Mouse (Mus musculus): ENCODE results near the gene Glyatl3.

Gene Glyatl3

DNA sequence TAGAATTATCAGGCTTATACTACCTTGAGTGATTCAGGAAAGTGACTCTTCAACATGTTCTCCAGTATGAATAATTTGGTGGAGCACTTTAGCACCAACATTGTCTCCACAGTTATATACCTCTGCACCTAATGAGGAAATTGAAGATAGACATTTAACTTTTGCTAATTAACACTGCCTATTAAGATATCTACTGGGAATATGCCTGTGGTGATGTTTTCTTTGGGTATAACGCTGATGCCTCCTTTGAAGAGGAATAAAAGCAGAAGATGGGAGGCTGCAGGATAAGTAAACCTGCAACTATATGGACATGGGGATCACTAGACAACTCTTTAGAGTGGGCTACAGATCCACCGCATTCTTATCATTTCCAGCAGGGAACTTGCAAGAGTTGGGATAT is at the start of gene Glyatl3:
TSS of gene Glyatl3 (minus strand) at position 101 of the 400 bp plus-strand sequence.
- no peak for DNase-seq (ENCODE audit: low read depth)

DNA sequence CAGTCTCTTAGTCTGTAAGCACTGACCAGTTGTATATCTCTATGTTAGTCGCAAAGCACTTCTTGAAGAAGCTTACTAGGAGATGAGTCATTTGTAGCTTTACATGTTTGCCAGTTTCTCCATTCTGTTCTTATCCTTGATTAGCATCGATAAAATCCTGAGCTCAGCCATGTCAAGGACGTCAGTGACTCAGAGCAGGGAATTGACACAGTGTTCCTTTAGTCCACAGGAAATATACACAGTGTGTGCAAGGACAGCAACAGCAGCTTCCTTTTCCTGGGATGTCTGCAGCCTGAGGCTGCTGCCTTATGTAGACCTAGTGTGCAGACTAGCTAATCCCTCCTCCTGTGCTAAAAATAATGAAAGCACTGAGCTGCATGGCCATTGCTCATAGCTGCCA is 34.4 kb upstream of the Glyatl3 start:
- DNase-seq (ENCODE audit: low read depth): peak; percentile 22

DNA sequence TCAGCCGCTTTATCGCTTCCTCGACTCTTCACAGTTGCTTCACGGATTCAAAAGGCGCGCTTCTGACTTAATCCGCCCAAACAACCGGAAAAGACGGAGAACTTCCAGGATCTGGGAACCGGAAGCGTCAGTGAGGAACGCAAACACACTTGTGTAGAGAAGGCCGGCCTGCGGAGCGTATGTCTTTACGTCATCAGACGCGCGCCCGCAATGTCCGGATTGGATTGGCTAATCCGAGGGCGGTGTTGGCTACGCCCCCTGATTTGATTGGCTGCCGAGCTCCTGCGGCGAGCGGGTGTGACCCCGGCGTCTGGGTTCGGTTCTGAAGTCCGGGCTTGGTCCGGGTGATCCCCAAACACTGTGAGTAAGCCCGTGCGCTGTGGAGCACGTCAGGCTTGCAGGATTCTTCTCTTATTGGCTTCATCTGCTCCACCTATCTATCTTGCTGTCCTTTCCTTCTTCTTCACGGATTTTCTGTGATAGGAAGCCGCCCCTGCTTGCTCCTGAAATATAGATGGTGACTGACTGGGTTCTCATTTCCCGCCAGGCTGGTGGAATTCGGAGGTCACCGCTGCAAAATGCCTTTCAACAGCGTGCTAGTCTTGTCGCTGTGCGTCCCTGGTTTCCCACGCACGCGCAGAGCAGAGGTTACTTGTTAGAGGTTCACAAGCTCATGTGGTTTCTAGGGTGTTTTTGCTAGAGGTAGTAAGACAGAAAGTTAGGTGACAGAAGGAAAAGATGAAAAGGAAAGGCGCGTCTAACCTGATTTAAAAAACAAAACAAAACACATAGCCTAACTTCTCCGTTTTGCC is 20.5 kb upstream of the Glyatl3 start, which contains the start of the genes Mut and Cenpq:
TSS of gene Mut (plus strand) at position 266 of the 812 bp plus-strand sequence.
TSS of gene Cenpq (minus strand) at position 628 of the 812 bp plus-strand sequence.
- DNase-seq (ENCODE audit: low read depth): peak; percentile 99

DNA sequence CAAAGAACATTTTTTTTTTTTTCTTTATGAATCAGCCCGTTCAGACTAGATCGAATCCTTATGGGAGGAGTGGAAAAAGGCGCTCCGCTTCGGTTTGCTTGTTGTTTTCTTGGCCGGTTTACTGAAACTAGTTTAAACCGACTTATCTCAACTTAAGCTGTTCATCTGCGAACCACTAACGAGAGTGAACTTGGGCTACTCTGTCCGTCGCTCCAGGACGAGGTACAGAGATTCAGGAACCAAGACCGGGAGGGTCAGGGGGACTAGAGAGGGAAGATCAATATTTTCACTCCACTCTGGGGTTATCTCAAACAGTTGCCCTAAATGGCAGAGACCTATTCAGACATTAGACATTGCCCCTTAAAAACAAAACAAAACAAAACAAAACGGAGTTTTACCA is 19.8 kb upstream of the Glyatl3 start:
- DNase-seq (ENCODE audit: low read depth): no peak

DNA sequence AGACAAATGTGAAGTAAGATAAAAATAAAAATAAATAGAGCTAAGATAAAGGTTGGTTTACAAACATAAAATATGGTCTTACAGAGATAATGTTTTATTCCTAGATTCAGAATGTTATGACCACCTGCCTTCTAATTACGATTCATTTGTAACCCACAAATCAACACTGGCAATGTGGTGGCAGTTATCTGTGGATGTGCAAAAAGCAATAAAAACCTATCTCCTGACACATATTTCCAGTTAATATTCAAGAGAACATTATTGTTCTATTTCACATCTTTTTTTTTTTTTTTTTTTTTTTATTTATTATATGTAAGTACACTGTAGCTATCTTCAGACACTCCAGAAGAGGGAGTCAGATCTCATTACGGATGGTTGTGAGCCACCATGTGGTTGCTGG is 1.3 kb upstream of the Glyatl3 start:
- DNase-seq (ENCODE audit: low read depth): no peak

DNA sequence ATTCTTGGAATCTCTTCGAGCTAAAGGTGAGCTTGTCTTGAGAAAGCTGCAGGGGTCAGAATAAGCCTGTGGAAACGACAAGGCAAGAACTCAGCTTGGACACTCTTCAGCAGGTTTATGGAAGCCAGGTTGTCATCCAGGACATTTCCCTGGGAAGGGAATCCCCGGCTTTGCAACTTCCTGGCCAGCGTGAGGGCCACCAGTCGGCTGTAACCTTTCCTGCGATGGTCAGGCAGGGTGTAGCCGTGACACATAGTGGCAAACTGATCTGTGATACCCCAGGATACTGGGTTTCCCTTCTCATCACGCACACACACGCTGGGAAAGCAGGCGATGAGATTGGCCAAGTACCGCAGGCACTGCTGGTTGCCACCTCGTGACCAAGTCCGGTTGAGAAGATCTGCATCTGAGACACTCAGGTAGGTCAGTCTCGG is 9.4 kb downstream of the Glyatl3 start:
- DNase-seq (ENCODE audit: low read depth): no peak

DNA sequence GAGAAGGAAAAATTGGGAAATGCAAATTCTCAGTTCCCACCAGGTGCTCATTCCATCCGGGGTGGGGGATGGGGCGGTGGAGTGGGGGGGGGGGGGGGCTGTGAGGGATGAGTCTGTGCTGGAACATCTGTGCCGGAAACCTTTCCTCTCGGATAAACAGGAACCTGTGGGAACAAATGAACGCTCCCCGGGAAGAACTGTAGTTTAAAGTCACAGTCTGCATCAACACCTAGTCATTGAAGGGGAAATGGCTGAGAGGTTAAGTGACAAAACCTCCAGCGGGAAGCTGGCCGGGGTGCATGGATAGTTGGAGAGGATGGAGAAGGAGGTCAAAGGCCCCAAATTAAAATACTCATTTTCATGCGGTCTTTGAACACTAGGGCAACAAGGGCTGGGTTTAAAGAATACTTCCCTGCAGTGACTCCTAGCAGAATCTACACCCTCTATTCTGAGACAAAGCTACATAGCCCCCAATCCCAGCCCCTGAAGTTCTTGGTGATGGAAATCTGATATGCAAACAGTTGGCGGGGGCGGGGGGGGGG is 10.0 kb downstream of the Glyatl3 start:
- DNase-seq (ENCODE audit: low read depth): no peak

DNA sequence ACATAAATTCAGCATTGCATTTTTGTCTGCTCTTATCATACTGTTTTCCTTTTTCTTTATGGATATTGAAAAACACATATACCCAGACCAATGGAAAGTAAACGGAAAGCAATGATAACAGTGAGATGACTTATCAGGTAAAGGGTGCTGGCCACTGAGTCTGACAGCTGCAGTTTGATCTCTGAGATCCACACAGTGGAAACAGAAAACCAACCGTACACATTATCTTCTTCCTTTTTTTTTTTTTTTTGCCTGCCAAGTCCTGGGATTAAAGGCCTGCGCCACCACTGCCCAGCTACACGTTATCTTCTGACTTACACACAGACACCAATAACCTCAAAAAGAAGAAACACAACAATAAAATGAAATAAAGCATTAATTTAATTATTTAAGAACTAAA is 10.8 kb downstream of the Glyatl3 start:
- DNase-seq (ENCODE audit: low read depth): no peak

DNA sequence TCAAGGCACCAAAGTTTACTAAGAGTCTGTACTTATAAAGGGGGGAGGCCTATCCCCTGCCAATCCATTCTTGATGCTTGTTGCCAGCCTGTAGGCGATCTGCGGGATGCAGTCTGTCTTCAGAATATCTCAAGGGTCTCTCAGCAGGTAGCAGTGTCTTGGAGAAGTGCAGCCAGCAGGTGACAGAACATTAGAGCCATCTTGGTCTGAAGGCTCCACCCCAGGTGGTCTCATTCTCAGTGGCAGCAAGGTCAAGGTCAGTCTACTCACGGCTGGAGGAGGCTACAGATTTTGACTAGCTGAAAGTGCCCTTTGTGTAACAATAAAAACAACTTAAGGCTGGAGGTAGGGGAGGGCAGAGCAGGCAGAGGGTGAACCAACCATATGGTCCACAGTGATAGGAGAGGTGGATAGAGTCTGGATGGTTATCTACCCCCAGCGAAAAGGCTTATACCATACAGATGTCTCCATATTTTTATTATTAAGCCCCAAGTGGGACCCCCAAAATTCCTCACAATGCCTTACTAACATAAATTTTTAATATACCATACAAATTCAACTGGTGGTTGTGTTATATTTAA is 14.3 kb downstream of the Glyatl3 start:
- no peak for DNase-seq (ENCODE audit: low read depth)

DNA sequence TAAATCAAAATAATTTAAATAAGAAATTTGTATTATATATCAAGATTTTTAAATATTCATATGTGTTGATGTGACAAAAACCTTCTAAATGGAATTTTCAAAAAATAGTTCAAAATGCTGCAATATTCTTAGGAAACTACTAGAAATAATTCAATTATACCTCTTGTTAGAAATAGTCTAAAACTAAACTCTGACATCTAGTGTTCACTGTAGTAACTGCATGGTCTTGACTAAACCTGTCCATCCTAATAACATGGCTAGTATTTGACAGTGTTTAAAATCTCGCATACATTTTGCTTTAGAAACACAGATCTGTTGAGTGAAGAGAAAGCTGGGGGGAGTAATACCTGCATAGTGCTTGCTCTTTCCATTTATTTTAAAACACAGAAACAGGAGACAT is 17.3 kb downstream of the Glyatl3 start:
- DNase-seq (ENCODE audit: low read depth): peak; percentile 88

DNA sequence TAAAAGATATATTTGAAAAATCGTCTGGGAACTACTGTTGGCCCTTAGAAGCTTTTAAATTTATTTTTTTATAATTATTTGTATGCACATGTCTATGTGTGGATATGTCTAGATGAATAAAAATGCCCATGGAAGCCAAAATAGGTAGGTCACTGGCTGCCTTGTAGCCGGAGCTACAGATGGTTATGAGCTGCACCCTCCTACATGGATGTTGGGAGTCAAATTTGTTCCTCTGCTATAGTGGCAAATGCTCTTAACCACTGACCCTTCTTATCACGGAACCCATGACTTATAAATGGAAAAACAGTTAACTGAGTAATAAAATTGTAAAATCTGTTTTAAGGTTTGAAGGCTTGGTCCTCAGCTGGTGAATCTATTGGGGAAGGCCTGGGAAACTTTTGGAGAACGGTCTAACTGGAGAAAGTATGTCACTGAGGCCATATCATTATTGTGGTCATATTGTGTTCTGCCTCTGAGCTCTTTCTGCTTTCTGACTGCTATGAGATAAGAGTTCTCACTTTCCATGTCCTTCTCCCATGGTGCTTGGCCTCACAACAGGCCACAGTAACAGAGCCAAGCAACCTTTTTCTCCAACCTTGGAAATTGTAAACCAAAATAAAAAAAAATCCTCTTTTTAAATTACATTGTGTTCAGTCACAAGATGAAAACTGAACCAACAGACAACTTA is 26.2 kb downstream of the Glyatl3 start:
- no peak for DNase-seq (ENCODE audit: low read depth)

DNA sequence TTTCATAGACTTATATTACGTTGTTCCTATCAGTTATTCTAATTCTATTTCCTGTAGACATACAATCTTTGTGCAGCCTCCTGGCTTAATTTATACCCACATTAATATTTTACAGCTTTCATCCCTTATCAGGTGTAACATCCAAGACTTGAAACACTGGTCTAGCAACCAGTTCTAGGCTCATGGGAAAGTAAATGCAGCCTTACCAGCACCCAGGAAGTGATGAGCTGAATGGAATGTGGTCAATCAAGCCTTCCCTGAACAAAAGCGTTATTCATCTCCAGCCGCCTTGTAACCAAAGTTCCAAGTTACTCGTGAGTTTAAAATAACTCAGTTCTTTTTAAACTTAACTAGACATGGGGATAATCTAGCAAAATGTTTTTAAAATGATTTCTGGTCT is 29.0 kb downstream of the Glyatl3 start:
- DNase-seq (ENCODE audit: low read depth): no peak

DNA sequence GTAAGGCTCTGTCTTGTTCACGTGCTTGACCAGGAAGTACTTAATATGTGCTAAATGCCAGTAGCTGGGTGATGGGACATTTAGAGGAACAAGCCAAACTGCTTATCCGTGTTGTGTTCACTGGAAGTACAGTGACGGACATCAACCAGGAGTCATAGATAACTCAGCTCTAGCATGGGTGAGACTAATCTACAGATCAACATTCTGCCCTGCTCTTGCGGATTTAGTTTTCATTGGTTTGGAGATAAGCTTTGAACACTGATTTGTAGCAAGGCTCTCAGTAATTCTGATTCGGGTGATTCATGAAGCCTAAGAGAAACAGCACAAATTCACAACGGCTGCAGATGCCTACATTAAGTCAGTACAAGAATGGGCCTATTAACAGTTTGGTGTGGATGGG is 32.0 kb downstream of the Glyatl3 start:
- no peak for DNase-seq (ENCODE audit: low read depth)

DNA sequence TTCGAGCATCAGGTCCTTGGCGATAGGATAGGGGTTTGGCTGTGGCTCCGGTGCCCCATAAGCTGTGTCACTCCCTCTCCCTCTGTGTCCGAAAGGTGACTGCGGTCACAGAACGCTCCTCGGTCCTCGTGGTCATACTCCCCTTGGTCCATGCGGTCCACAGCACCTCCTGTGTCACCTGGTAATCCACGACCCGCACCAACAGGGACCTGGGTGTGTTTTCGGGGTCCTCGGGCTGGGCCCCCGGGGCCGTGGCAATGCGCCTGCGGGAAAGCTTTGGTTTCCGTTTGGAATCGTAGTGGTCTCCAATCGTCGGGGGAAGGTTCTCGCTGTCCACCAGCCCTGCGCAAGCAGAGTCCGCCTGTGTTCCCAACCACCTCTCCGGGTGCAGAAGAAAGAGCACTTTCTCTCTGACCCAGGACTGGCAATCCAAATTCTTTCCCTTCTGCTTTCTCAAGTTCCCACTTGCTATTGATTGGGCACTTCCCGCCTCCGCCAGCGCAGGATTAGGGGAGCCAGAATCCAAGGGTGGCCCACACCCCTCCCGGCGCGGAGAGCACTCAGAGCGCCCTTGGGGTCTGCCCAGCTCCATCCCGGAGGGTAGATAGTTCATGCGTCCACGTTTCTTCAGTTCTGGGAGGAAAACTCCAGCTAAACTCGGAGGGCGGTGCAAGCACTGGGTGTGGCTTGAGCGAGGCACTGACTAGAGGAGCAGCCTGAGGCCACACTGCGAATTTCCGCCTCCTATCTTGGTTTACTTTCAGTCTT is 34.0 kb downstream of the Glyatl3 start, which contains the start of gene 9130008F23Rik:
TSS of gene 9130008F23Rik (minus strand) at position 636 of the 768 bp plus-strand sequence.
- peak; percentile 86 for DNase-seq (ENCODE audit: low read depth)

DNA sequence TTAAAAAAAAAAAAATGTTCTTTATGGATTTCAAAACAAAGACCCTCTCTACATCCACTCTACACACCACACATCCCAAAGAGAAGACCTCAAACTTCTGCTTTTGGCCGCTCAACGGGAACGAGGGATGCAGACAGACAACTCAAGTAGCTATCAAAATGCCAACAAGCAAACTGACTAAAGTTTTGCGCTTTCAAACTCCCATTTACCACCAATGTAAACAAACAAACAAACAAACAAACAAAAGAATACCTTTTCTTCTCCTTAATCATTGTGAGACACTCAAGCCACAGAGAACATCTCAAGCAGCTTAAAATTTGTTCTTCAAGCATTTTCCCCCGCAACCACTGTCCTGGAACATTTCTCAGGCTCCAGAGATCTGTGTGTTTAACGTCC is 34.6 kb downstream of the Glyatl3 start:
- DNase-seq (ENCODE audit: low read depth): peak; percentile 32

DNA sequence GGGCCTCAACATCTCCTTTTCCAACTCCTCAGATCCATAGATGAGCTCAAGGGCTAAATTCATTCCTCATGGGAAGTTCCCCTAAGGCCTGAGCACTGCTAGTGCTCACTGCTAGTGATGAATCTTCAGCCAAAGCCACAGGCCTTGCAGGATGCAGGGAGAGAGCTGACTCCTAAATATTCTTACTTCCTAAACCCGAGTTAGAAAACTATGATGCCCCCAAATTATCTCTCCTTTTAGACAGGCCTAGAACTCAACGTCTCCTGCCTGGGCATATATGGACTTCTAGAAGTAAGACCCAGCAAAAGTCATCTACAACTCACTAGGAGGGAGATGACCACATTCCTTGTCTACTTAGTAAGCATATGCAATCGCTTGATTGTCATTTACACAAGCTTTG is 36.4 kb downstream of the Glyatl3 start:
- DNase-seq (ENCODE audit: low read depth): peak; percentile 56

DNA sequence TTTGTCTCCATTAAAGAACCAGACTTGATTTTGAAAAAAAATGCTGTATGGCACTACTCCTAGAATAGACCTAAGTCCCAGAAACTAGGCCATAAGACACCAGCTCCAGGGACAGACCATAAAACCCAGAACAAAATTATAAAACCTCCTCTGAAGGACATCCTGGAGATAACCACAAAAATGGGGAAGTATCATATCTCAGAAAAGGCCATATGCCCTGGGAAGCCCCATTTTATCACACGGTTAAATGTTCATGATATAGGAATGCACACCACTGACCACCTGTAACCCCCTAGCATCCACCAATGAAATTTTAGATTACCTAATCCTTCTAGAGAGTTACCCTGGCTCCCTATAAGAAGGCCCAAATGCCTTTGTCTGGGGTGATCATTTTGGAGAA is 38.6 kb downstream of the Glyatl3 start:
- no peak for DNase-seq (ENCODE audit: low read depth)

DNA sequence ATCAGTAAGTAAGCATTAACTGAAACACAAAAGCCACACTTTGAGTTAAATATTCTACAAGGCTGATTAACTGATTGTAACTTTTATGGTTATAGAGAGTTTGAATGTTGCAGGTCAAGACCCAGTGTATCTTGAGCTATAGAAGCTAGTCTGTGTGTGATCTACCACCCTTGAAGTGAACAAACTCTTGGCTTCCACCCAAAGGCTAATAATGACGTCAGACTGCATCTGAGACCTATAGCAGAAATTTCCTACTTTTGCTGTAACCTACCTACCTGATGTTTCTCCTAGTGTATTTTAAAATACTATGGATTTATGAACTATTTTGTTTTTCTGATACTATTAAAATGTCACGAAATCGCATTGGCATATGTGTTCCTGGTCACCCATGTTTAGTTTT is 39.4 kb downstream of the Glyatl3 start:
- peak; percentile 48 for DNase-seq (ENCODE audit: low read depth)

DNA sequence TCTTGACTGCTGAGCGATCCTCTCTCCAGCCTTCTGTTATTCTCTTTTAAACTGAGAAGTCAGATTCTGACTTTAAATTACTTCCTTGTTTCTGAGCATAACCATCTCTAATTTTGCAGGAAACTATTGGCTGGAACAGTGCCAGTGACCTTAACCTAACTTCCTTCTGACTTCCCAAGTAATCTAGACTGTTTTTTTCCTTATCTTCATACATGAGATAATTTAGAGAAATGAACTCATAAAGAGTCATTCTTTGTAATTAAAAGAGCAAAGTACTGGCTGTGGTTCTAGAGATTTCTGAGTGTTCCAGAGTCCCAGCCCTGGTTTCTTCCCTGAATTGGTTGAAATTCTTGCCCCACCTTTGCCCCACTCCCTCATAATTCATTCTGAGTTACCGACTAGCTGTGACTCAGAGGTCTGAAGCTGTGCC is 40.6 kb downstream of the Glyatl3 start:
- peak; percentile 59 for DNase-seq (ENCODE audit: low read depth)

DNA sequence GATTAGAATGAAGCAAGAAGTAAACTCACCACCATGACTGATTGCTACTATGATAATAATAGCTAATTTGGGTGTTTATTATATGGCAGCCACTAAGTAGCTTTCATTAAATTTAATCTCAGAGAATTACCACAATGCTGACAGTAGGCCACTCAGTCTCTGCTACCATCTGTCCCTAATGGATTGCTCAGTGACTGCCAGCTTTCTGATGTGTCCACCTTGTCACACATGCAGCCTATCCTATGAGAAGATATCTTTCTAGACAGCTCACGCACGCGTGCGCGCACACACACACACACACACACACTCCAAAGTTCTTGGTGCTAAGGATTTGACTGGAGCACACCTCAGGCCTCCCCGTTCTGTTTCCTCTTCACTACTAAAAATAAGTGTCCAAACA is 41.5 kb downstream of the Glyatl3 start:
- no peak for DNase-seq (ENCODE audit: low read depth)

DNA sequence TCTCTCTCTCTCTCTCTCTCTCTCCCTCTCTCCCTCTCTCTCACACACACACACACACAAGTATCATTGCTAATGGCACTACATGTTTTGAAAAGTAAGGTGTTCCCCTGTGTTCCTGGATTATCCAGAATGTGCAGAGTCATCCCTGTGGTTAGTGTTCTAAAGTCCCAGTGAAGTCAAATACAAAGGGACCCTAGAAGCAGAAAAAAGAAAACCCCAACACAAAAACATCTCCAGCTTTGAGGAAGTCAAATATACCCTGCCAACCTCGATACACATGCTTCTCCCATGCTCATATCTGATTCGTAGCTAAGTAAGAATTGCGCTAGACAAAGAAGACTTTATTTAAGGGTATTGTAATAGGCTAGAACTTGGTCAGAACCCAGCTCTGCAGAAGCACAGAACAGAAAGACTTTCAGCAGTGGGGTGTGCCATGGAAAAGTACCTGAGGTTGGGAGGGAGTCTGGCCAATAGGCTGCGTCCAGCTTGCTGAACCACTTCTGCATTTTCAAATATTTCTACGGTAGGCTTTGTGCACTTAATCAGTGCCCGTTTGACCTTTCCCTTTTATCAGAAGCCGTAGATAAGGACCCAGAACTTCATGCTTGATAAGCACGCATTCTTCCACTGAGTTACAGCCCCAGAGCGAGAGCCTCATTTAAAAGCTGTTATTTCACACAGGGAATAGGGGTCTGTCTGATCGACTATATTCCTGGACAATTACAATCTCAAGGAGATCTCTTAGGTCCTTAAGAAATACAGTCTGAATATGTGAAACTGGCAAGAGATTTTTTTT is 45.0 kb downstream of the Glyatl3 start:
- no peak for DNase-seq (ENCODE audit: low read depth)

All from NIH3T3 (cell line).